Mouse (Mus musculus) E14TG2a.4 (cell line): ENCODE results near the gene A530032D15Rik.
"Not testable (repeated sequence)": the region's sequence is repeated elsewhere in the genome, so short reads cannot be mapped to it uniquely, and the experiment has no call there.

Experiments
- CTCF ChIP-seq: conservative IDR thresholded peaks from 2 replicates; pipeline ENCODE4 v1.5.1; 2014; ENCODE audit warnings: low read length
- NANOG ChIP-seq: IDR thresholded peaks from 2 replicates; pipeline ENCODE4 v1.6.1; 2014; ENCODE audit warnings: borderline replicate concordance, low read length, mixed read lengths
- POU5F1 ChIP-seq: IDR thresholded peaks from 2 replicates; pipeline ENCODE4 v1.6.1; 2014; ENCODE audit warnings: low read length, borderline replicate concordance

DNA sequence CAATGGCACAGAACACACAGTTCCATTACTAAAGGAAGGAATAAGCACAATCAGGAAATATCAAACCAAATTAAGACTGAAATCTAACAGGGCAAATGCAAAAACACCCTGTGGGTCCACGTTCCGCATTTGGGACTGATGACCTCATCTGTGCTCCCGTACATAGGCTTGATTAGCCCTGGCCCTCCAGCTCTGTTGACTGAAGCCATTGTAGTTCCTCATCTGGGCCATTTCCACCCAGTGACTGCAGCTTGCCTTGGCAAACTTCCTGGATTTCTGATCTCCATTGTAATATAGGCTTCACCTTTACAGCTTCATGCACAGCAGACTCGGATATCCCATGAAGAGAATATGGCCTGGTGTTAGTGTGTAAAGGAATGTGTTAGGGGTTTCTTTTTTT, 12.2 kb upstream of the A530032D15Rik start:
- not testable (repeated sequence) for TF ChIP-seq CTCF, POU5F1, NANOG
